Mouse (Mus musculus) testis, postnatal 14 days (tissue): ENCODE results near the gene Cbarp.
"Not testable (repeated sequence)": the region's sequence is repeated elsewhere in the genome, so short reads cannot be mapped to it uniquely, and the experiment has no call there.

ENCODE experiments used
- DNase-seq: peaks from one replicate; pipeline ENCODE4 v3.0.0; 2021; ENCODE audit warnings: low spot score

Cbarp gene

GRCm38 (mm10) chr10:80170052-80170451, 29.4 kb upstream of the Cbarp start:
- no peak for DNase-seq

DNA sequence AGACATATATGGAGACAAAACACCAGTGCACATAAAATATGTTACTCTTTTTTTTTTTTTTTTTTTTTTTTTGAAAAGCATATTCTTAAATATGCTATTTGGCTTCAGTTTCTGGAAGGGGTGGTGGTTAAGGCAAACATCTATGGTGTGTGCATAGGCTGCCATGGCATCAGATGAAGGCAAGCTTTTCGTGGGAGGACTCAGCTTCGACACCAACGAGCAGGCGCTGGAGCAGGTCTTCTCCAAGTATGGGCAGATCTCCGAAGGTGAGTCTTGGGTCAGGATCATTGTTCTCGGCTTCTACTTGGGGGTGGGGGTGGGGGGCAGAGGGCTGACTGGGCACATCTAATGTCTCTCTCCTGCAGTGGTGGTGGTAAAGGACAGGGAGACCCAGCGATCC, 29.0 kb upstream of the Cbarp start:
- no peak for DNase-seq

DNA sequence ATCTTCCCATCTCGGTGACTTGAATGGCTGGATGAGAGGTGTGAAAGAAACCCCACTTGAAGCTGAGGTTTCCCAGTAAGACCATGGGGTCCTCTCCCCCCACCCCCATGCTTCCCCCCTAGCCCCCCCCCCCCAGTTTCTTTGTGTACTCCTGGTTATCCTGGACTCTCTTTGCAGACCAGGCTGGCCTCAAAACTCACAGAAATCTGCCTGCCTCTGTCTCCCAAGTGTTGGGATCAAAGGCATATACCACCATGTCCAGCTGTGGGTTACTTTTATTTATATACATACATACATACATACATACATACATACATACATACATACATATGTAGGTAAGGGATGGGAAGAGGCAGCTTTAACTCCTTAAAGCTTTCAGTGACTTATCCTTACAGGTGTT, 28.4 kb upstream of the Cbarp start:
- no peak for DNase-seq

GRCm38 (mm10) chr10:80168038-80168661, 27.5 kb upstream of the Cbarp start:
- DNase-seq = peak; percentile 93

DNA sequence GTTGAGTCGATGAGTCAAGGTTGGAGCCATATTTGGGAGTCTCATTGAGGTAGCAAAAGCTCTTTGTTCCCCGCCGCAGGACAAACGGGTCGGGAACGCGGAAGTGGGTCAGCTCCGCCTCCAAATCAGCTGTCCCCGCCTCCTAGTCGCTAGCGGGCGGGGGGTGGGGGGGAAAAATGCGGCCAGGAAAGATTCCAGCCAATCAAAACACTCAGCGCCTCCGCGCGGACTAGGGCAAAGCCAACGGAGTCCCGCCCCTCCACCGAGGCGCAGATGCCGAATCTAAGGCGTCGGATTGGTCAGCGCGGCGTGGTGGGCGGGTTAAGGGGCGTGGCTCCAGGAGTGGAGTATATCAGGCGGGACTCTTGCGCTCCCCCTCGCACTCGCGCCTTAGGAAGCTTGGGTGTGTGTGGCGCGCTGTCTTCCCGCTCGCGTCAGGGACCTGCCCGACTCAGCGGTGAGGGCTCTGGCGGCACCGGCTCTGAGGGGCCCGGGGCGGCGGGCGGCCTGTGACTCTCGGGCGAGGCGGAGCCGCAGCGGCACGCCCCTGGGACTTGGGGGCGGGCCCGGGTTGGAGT, 26.9 kb upstream of the Cbarp start:
- peak; percentile 98 for DNase-seq

DNA sequence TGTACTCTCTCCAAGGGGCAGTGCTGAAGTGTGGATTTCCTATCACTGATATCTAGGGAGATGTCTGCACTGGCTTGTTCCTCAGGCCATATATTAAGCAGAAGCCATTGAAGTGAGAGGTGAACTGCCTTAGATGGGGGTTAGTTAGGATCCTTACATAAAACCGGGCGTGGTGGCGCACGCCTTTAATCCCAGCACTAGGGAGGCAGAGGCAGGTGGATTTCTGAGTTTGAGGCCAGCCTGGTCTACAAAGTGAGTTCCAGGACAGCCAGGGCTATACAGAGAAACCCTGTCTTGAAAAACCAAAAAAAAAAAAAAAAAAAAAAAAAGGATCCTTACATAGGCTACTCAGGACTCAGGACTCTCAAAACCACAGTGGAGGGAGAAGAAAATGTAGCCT, 25.5 kb upstream of the Cbarp start:
- DNase-seq = not testable (repeated sequence)

DNA sequence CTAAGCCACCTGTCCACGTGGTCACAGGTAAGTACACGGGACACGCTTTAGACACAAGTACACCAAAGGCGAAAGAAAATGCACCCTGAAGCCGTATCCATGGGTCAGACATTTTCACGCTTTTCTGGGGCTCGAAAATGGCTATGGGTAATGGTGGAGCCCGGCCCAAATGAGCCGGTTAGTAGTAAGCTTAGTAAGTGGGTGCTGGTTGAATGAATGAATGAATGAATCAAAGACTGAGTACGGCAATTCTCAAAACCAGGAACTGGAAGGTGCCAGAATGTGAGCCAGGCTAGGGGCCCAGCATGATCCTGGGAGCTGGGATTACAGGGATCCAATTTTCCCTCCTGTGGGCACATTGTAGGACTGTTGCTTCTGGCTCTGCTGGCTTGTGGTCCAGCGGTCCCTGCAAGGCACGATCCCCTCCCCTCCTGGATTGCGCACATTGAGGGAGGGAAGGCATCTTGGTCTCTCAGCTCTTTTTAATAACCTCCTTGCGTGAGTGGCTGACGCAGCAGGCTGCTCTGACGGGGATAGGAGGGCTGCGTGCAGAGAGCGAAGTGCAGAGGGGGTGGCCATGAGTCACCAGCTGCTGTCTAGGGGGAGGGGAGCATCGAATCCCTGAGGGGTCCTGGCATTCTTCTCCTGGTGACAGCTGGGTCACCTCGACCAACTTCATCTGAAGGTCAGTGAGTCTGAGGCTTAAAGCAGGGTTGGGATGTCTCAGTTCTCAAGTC, 24.9 kb upstream of the Cbarp start, which contains the start of gene Cirbp:
Cirbp (plus strand) TSS at position 594 of the 737 bp plus-strand sequence.
- DNase-seq = no peak

DNA sequence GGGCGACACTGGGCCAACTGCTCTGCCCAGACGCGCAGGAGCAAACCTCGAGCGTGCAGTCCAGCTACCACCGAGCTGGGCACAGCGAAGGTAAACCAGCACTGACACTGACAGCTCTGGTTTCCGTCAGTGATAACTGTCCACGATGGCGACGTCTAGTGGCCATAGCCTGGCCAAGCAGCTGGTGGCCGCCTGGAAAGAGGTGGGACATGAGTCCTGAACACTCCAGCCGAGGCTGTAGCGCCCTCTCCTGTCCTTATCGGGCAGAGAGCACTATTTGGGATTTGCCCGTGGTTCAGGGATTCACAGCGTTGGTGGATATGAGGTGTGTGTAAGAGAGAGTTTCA, 24.3 kb upstream of the Cbarp start:
- peak; percentile 89 for DNase-seq

DNA sequence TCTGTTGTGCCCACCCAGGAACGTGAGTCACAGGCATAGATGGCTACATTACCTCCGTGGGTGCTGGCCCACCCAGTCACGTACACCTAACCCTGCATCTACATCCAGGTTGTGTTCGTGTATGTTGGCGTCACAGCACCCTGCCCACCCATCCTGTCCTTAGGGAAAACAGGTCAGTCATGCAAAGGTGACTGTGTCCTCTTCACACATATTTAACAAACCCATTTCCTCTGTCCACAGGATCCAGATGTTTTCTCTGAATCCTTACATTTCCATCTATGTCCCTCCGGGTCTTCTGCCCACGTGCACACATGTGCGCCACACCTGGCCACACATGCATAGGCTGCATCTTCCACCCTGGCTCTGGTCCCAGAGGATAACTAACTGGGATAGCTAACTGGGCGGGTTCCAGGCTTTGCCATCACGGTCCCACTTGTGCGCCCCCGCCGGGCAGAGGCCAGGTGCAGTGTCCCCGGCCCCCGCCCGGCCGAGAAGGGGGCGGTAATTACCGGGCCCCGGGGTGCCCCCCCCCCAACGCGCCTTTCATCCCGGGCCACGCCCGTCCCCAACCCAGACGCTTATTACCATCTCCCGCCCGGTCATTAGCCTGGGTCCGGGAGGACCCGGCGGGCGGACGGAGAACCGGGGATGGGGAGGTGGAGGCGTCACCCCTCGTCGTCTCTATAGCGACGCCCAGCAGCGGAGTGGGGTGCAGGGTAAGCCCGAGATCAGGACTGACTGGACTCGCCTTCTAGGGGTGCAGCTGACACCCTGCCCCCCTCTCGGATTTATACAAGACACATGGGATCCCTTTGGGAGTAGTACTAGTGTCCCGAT, 23.7 kb upstream of the Cbarp start:
- no peak for DNase-seq

DNA sequence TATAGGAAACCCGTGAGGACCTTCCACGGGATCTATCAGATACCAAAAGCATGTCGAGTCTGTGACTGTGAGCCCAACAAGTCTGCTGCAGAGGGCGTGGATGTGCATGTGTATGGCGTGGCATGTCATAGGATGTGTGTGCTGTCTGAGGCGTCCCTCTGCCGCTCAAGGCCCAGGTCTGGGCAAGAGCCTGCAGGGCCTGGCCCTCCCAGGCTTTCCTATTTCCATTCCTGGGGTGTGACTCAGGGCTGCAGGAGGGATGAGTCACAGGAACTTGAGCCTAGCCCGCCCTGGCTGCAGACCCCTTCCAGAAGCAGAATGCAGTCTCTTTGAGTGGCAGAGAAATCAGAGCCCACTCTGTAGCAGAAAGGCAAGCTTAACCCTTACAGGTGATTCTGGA, 23.1 kb upstream of the Cbarp start:
- no peak for DNase-seq

- DNase-seq = no peak
These were observed 22.2 kb upstream of the Cbarp start for GRCm38 (mm10) chr10:80162716-80163299.

- DNase-seq = no peak
These were observed 21.6 kb upstream of the Cbarp start for GRCm38 (mm10) chr10:80162243-80162608.

DNA sequence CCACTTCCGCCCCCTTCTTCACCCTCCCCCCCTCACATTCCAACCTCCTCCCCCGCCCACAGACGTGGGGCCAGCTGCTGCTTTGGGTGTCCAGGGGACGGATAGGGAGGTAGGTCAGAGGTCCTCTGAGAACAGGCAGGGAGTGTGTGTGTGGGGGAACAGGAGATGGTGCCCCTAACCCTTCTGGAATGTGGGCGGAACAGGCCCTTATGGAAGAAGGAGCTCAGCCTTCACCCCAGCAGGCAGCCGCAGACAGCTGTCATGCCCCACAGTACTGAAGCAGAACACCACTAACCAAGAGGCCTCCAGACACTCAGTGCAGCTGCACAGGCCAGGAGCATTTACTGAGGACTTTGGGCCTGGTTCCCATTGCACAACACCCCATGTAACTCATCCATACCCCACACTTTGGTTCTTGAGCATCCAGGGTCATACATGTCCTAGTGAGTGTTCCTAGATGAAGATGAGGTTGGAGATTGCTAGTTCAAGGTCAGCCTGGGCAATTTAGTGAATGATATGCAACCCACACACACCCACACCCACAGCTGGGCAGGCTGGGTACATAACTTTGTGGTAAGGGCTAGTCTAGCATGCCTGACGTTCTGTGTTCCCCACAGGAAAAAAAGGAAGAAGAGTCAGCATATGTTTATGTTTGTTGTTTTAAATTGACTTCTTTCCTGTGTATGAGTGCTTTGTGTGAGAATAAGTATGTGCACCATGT, 21.0 kb upstream of the Cbarp start:
- DNase-seq = peak; percentile 68

DNA sequence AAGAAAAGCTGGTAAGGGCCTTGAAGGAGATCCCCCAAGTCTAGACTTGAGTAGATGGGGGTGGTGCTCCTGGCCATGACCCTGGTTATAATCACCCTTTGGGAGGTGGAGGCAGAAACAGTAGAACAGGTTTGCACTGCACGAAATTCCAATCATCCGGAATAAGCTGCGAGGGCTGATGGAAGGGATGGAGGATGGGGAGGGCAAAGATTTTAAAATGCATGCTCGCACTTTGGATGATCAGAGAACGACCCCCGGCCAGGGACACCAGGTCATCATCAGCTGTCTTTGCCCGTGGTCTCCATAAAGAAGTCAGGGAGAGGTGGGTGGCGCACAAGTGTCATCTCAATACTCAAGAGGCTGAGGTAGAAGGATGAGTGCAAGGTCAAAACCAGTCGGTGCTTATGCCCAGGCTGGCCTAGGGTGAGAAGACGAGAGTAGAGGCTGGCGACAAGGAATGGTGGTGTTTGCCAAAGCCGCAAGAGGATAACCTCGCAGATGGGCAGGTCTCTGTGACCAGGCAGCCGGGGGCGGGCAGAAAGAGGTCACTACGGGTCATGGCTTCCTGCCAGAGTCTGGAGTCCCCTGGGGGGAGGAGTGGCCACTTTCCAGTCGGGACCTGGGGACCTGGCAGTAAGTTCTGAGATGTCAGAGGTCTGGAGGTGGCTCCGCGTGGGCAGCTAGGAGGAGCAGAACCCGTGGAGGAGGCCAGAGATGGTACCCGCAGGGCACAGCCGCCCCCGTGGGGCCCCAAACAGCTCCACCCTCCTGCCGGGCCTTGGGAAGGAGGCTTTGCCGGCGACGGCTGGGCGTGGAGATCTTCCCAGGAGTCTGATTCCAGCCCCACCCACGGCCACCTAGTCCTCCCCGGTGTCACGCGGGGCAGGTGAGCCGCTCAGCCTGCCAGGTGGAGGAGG, 20.1 kb upstream of the Cbarp start:
- DNase-seq = peak; percentile 87

- peak; percentile 97 for DNase-seq
These were observed 19.2 kb upstream of the Cbarp start for GRCm38 (mm10) chr10:80159561-80160454.

- DNase-seq = peak; percentile 68
These were observed 18.5 kb upstream of the Cbarp start for GRCm38 (mm10) chr10:80159021-80159560.

- DNase-seq = peak; percentile 64
These were observed 17.8 kb upstream of the Cbarp start for GRCm38 (mm10) chr10:80158307-80158986.

GRCm38 (mm10) chr10:80157141-80157929, 16.7 kb upstream of the Cbarp start:
- DNase-seq = no peak
